Mouse (Mus musculus) adrenal gland, postnatal 25 days (tissue): ENCODE data around the gene 4931429L15Rik. TPM values are rescaled to one million over a fixed set of nuclear protein-coding genes. Genes with fewer than 3 reads are reported as not detected.
A peak's percentile ranks its signal among the peaks of the same experiment; 100 is the strongest.
"Not testable (repeated sequence)": the region's sequence is repeated elsewhere in the genome, so short reads cannot be mapped to it uniquely, and the experiment has no call there.

Experiments
- DNase-seq: peaks from one replicate; pipeline ENCODE4 v3.0.0; 2021; ENCODE audit warnings: mixed read lengths
- long read RNA-seq: library from polyadenylated mRNA; stranded (forward); transcript quantifications from one replicate; pipeline ENCODE4 v2.0.0, GENCODE M21; 2021
- total RNA-seq: library from RNA; stranded (reverse); gene quantifications from 2 replicates; pipeline ENCODE4 v1.2.3, GENCODE M21; 2021

The 4931429L15Rik gene
- total RNA-seq = not detected in 2 replicates
- long read RNA-seq = 0 reads

GRCm38 (mm10) chr9:46319886-46320285 lies at the start of gene 4931429L15Rik:
TSS of gene 4931429L15Rik (minus strand) at chr9:46319986.
- not testable (repeated sequence) for DNase-seq

DNA sequence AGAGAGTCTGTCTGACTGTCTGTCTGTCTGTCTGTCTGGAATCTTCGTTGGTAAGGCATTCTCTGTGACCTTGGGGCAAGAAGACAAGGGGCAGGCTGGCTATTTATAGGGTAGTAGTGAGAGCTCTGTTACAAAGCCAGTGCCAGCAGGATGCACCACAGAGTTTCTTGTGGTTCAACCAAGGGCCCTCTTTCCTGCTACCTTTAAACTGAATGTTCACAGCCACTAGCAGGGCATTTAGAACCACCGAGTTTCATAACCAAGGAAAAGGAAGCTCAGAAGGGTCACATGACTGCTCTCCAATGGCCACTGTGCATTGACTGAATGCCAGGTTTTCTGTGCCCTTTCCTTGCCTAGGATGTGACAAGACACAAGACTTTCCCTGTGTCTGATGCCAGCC lies 42.7 kb upstream of the 4931429L15Rik start:
- DNase-seq = no peak

DNA sequence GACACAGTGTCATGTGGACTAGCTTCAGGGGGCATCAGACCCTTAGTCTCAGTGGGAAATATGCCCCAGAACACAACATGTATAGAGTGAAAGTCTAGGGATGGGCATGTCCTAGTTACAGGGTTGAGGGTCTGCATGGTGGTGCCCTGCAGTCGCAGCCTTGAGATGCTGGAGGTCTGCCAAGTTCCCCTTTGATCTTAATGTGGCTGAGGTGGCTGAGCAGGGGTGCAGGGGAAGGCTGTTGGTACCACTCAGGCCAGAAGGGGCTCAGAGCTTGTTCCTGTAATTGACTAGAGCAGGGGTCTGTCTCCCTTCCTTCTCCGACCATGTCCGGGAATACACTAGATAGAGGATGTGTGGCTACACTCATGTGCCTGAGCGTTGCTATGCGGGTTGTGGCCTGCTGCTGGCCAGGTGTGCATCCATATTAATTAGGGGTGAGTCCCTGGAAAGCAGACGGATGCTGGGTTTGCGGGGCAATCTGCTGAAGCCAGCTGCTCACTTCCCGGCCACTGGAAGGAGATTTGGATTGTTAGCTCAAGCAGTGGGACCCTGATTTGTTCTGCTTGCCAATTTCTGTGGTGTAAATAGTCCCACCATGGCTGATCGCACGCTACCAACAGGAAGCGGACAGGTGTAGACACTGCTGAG lies 41.8 kb upstream of the 4931429L15Rik start:
- peak; percentile 15 for DNase-seq

- no peak for DNase-seq
Observed at GRCm38 (mm10) chr9:46353992-46354391, 34.2 kb upstream of the 4931429L15Rik start.

DNA sequence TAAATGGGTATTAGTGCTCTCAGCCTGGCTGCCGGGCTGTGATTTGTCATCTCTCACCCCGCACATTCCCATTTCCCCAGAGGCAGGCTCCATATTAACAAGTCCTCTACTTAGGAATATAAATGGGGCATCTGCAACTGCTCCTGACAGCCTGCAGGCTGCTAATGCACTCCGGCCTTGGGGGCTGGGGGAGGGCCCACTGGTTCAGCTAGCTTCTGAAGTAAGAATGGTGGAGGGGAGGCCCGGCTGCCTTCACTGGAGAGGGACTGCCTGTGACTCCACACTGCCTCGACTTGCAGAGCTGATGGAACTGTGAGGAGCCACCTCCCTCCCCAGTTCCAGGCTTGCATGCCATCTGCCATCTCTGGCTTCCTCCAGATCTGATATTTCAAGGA lies 33.5 kb upstream of the 4931429L15Rik start:
- no peak for DNase-seq

DNA sequence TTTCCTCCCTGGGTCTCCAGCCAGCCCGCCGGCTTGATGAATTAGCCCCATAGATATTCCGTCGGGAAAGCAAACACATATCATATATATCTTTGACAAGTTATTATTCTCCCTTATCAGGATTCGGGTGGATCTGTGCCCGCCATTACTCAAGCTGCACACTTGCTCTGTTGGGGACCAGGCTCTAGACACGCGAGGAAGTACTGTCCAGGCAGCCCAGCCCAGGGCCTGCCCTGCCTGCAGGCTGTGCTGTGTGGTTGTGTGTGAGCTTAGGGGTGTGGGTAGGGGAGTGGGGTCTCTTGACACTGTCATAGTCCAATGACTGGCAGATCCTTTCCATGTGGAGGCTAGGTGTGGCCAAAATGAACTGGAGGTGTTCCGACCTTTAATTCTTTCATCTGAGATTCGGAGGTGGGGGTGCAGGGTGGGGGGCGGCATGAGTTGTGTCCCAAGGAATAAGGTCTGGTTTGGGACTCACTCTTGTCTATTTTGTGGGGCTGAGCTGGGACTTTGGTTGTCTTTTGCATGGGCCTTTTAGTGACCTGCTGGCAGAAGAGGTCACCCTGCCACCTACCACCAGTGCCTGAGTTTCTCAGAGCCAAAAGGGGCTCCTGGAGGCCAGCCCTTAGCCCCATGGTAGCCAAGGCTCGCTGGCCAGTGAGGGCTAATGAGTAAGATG lies 33.0 kb upstream of the 4931429L15Rik start:
- no peak for DNase-seq

GRCm38 (mm10) chr9:46350451-46350981 lies 30.7 kb upstream of the 4931429L15Rik start:
- DNase-seq = peak; percentile 46

GRCm38 (mm10) chr9:46345887-46346665 lies 26.3 kb upstream of the 4931429L15Rik start:
- DNase-seq = no peak

GRCm38 (mm10) chr9:46339051-46339652 lies 19.4 kb upstream of the 4931429L15Rik start:
- DNase-seq = no peak

- no peak for DNase-seq
Observed at GRCm38 (mm10) chr9:46338384-46338783, 18.6 kb upstream of the 4931429L15Rik start.

DNA sequence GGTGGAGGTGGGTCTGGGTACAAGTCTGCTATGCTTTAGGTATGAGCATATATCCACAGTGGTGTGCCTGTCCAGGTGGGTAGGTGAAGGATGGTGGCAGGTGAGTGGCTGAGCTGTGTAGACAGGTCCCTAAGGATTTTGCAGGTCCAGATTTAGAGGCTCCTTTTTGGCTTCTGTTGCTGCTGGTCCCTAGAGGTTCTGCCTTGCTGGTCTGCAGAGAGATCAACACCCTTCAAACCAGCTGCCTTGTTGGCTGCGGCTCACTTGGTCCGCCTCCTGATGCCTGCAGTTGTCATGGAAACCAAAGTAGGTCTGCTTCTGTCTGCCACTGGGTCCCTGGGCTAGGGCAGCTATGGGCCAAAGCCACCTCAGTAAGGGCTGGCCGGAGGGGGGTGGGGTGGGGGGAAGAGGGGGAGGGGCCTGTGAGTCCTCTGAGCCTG lies 18.1 kb upstream of the 4931429L15Rik start:
- no peak for DNase-seq

- no peak for DNase-seq
Observed at GRCm38 (mm10) chr9:46337331-46337730, 17.5 kb upstream of the 4931429L15Rik start.

- not testable (repeated sequence) for DNase-seq
Observed at GRCm38 (mm10) chr9:46336294-46336693, 16.5 kb upstream of the 4931429L15Rik start.

DNA sequence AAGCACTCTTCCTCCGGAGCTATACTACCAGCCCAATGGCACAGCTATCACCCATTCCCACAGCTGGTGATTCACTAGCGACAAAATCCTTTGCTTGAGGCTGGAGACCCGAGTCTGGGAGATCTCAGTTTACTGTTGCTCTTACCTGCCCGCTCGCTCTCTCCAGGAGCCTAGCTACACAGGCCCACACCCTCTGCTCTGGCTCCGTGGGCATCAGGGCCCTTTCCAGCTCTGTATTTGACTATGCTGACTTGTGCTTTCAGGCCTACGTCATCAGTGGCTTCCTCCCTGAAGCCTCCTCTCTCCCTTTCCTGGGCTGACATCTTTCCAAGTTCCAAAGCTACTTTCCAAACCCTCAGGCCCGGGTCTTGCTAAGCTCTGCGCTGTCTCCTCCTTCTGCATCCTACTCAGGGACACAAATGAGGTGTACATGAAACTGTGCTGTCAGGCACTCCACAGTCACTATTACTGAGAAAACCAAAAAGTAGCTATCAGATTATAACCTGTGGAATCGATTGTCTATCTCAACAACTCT lies 15.7 kb upstream of the 4931429L15Rik start:
- DNase-seq = no peak

- DNase-seq = no peak
Observed at GRCm38 (mm10) chr9:46334471-46335025, 14.8 kb upstream of the 4931429L15Rik start.

DNA sequence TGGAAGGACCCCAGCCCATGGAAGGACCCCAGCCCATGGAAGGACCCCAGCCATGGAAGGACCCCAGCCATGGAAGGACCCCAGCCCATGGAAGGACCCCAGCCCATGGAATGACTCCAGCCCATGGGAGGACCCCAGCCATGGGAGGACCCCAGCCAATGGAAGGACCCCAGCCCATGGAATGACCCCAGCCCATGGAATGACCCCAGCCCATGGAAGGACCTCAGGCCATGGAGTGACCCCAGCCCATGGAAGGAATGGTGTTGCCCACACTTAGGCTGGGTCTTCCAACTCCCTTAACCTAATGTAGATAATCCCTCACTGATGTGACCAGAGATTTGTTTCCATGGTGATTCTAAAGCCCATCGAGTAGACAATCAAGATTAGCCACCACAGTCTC lies 11.5 kb upstream of the 4931429L15Rik start:
- no peak for DNase-seq

GRCm38 (mm10) chr9:46330586-46330895 lies 10.8 kb upstream of the 4931429L15Rik start:
- DNase-seq = no peak

GRCm38 (mm10) chr9:46329801-46330585 lies 10.2 kb upstream of the 4931429L15Rik start:
- DNase-seq = no peak

DNA sequence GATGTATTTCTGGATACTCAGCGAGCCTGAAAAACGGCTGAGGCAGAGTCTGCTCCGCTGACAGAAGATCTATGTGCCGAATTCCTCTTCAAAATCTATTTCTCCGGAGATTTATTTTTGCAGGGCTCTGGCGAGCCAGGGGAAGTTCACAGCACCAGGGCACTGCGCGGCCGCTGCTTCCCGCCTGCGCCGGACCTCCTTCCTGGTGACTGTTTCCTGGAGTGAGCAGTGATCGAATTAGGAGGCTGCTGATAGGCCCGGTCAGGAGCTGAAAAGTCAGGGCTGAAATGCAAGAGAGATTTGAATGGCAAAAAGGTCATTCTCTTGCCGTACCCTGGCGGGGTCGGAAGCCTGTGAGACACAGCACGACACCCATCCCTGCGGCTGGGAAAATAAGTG lies 9.5 kb upstream of the 4931429L15Rik start:
- DNase-seq = no peak

DNA sequence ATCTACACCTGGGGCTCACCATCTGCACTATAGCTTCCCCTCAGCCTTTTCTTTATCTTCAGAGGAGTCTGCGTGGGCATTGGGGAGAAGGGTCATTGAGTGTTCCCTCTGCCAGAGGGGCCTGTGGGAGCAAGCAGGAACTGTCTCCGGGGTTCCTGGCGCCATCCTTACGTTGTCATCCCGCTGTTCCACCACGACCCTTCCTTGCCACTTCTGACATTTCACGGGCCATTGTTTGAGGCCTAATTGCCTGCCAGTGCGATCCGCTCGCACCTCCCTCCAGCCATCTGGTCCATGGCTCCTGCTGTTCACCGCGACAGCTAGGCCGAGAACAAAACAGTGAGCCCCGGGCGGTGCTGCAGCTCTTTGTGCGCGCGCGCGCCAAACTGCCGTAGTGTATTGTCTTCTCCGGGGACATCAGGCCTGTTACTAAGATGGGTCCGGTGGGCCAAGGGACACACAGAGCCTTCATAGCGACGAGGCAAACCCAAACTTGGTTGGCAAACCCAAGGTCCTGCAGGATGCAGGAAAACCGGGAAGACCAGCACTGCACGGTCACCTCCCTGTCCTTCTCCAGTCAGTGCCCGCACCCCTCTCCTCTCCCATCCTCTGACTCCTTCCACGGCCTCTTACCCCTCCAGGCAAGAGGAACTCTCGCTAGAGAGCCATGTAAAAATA lies 8.9 kb upstream of the 4931429L15Rik start:
- peak; percentile 46 for DNase-seq
